Mouse (Mus musculus): ENCODE measurements around the gene Cracr2b.

GRCm38 (mm10) chr7:141483114-141483653 lies 22.3 kb downstream of the Cracr2b start:
- TF ChIP-seq TAL1 (IDR thresholded peaks at IDR 0.05; ENCODE audit: low read length): no peak
- no peak for TF ChIP-seq GATA1 (IDR thresholded peaks at IDR 0.05; ENCODE audit: low read length)

Data from erythroblast, embryonic 14.5 days (primary cell).